Mouse (Mus musculus) forebrain, postnatal 0 days (tissue): ENCODE results near the gene Abca17. TPM values are rescaled to one million over a fixed set of nuclear protein-coding genes. Genes with fewer than 3 reads are reported as not detected.
A peak's percentile ranks its signal among the peaks of the same experiment; 100 is the strongest.

Source experiments
- ATAC-seq: fragments of 200-750 bp; cut with Nextera tagmentation; 2 replicates; pipeline ENCODE4 v1.8.0; 2017; ENCODE audit warnings: mild to moderate bottlenecking, moderate library complexity
- DNase-seq: peaks from one replicate; pipeline ENCODE4 v3.0.0-alpha.2; 2015
- H3K27ac ChIP-seq: fragments of 300-500 bp; sonication (generic); 2 replicates; pipeline ENCODE4 v1.5.1; 2014; ENCODE audit warnings: low read depth, mild to moderate bottlenecking, antibody characterized with exemption, low read length, moderate library complexity, mixed read lengths
- H3K27me3 ChIP-seq: fragments of 300-500 bp; sonication (generic); 2 replicates; pipeline ENCODE4 v1.6.1; 2014; ENCODE audit warnings: mild to moderate bottlenecking, low read length, mixed read lengths; ENCODE audit not compliant: insufficient read depth
- H3K36me3 ChIP-seq: fragments of 300-500 bp; sonication (generic); 2 replicates; pipeline ENCODE4 v1.6.1; 2014; ENCODE audit warnings: mild to moderate bottlenecking, moderate library complexity; ENCODE audit not compliant: insufficient read depth
- H3K4me1 ChIP-seq: fragments of 300-500 bp; sonication (generic); 2 replicates; pipeline ENCODE4 v1.6.1; 2014; ENCODE audit warnings: antibody characterized with exemption; ENCODE audit not compliant: insufficient read depth
- H3K4me2 ChIP-seq: fragments of 300-500 bp; sonication (generic); 2 replicates; pipeline ENCODE4 v1.6.1; 2014; ENCODE audit warnings: low read depth, mild to moderate bottlenecking, moderate library complexity
- H3K4me3 ChIP-seq: fragments of 300-500 bp; sonication (generic); 2 replicates; pipeline ENCODE4 v1.5.1; 2014; ENCODE audit warnings: low read depth, low read length, mixed read lengths
- H3K9ac ChIP-seq: fragments of 300-500 bp; sonication (generic); 2 replicates; pipeline ENCODE4 v1.6.1; 2014; ENCODE audit warnings: mild to moderate bottlenecking
- H3K9me3 ChIP-seq: fragments of 300-500 bp; sonication (generic); 2 replicates; pipeline ENCODE4 v1.6.1; 2016; ENCODE audit warnings: low read length
- CTCF ChIP-seq: sonication (generic); IDR thresholded peaks from 2 replicates; pipeline ENCODE4 v1.5.1; 2016; ENCODE audit warnings: antibody characterized with exemption, control low read depth, low read depth
- WGBS: fragments of 180-500 bp; shearing (Covaris S2); extraction: QIAGEN DNeasy Blood & Tissue Kit; methylation state at CpG from one replicate; pipeline ENCODE4 v1.1.7; 2014; 5-methylcytosine and 5-hydroxymethylcytosine counted together
- polyA plus RNA-seq: library from polyadenylated mRNA; unstranded; fragments of >200 nt; fragmentation: Nextera tagmentation; extraction: Ambion mirVana; gene quantifications from 2 replicates; pipeline ENCODE4 v1.2.1, GENCODE M21; 2015
- total RNA-seq: library from RNA; depleted of rRNA; stranded (reverse); fragments of >200 nt; gene quantifications from 2 replicates; pipeline ENCODE4 v1.2.3, GENCODE M21; 2014; rRNA removed

Gene Abca17
- 0.38 and 0.62 TPM in 2 replicates for total RNA-seq
- 0.70 and 0.86 TPM in 2 replicates for polyA plus RNA-seq

DNA sequence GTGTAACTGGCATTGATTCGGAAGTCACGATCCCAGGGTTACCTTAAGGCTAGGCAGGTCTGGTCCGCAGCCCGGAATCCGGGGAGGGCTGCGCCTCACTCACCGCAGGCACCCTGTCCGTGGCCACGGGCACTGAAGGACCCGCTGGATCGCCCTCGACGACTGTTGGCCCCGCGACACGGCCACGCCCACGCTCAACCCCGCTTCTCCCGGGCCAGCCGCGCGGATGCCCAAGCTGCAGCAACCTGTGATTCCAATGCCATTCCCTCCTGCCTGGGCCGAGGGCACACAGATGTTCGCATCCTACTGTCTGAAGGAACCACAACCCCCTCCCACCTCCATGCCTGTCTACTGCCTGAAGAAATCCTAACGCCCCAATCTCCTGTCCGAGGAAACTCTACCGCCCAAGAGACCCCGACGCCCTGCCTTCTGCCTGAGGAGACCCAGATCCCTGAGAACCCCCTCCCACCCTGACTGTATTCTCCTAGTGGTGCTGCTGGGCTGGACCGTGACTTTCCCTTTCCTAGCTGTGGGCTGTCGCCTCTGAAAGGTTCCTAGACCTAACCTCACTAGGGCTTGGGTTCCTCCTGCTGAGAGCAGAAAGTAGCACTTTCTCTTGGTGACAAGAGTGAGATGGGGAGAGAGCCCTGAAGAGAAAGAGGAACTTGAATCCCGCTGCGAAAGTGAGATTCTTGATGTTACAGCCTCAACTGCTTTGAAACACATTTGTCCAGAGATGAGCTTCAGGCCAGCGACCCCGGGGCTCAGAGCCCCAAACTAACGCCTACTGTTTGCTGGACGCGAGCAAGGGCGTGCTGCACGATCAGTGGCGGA, at the start of gene Abca17:
Abca17 (minus strand) TSS at position 143 of the 834 bp plus-strand sequence.
- no peaks in the 10 kb centered on the region for H3K27me3 ChIP-seq
- H3K9me3 ChIP-seq = no peaks in the 10 kb centered on the region
- peak within 1 kb of the TSS; percentile 84 for H3K9ac ChIP-seq
- ATAC-seq (peak; percentile 5), DNase-seq (no peak)
- no peaks in the 10 kb centered on the region for H3K36me3 ChIP-seq
- H3K4me3 ChIP-seq = peak within 1 kb of the TSS; percentile 92
- H3K4me2 ChIP-seq = peak within 1 kb of the TSS; percentile 85
- H3K4me1 ChIP-seq = peaks cover 11% of the 10 kb centered on the region; the same call in 1 of the 2 replicates
- peak within 1 kb of the TSS; percentile 70; the same call in 1 of the 2 replicates for H3K27ac ChIP-seq
- WGBS = 5% methylated on average over 42 of the region's 42 CpGs
- no peak for TF ChIP-seq CTCF

- no peak for DNase-seq
- 91% methylated on average over 7 of the region's 7 CpGs for WGBS
- H3K27ac ChIP-seq = no peak overlapping the region
- H3K4me2 ChIP-seq = no peak overlapping the region
- H3K4me1 ChIP-seq = no peaks in the 10 kb centered on the region
- TF ChIP-seq CTCF = no peak
- no peaks in the 10 kb centered on the region for H3K9me3 ChIP-seq
- H3K27me3 ChIP-seq = no peaks in the 10 kb centered on the region
- no peak overlapping the region for H3K9ac ChIP-seq
- no peak for ATAC-seq
- H3K36me3 ChIP-seq = peaks cover 72% of the 10 kb centered on the region
- no peak overlapping the region for H3K4me3 ChIP-seq
These were observed 43.6 kb upstream of the Abca17 start for GRCm38 (mm10) chr17:24394456-24394855.

- H3K9me3 ChIP-seq = no peaks in the 10 kb centered on the region
- TF ChIP-seq CTCF = no peak
- DNase-seq (no peak), ATAC-seq (no peak)
- H3K4me2 ChIP-seq = no peak overlapping the region
- no peak overlapping the region for H3K9ac ChIP-seq
- H3K4me1 ChIP-seq = no peaks in the 10 kb centered on the region
- H3K4me3 ChIP-seq = no peak overlapping the region
- no peaks in the 10 kb centered on the region for H3K27me3 ChIP-seq
- WGBS = 40% methylated on average over 4 of the region's 4 CpGs
- H3K36me3 ChIP-seq = peaks cover 72% of the 10 kb centered on the region
- no peak overlapping the region for H3K27ac ChIP-seq
These were observed 42.7 kb upstream of the Abca17 start for GRCm38 (mm10) chr17:24393527-24393926.

DNA sequence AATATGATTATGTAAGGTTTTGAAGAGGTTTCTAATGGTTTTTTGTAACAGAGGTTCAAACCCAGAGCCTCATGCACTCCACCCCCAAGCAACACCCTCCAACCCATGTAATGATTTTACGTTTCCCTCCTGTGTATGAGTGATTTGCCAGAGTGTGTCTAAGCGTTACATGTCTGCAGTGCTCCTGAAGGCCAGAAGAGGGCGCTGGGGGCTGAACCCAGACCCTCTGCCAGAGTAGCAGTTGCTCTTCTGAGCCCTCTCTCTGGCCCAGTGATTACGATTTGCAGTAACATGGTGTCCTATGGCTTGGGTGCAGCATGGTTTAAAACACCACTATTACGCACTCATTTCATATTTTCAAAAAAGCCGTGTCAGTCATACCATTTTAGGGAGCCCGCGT, 40.3 kb upstream of the Abca17 start:
- no peak for ATAC-seq
- Histone ChIP-seq H3K36me3 (peaks cover 72% of the 10 kb centered on the region), H3K27me3 (no peaks in the 10 kb centered on the region), H3K4me2 (no peak overlapping the region), H3K9me3 (no peaks in the 10 kb centered on the region), H3K27ac (no peak overlapping the region), H3K4me1 (no peaks in the 10 kb centered on the region), H3K4me3 (no peak overlapping the region), H3K9ac (no peak overlapping the region)
- TF ChIP-seq CTCF = peak; percentile 56
- WGBS = 70% methylated on average over 8 of the region's 8 CpGs
- DNase-seq = no peak

DNA sequence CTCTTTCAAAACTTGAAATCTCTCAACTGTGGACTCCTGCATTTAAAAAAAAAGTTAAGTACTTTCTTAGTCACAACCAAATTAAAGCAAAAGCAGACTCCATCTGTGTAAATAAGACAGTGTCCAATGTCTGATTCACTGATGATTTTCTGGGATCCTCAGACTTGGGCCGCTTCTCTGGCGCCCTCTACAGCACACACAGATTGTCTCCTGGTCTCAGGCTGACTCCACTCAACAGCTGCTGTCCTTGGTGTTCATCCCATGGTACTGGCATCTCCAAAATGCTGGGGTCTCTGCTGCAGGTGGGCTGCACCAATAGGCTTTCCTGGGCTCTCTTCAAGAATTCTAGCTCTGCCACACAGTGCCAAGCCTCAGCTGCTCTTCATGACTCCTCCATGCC, 39.0 kb upstream of the Abca17 start:
- no peak overlapping the region for H3K4me2 ChIP-seq
- peak; percentile 53 for DNase-seq
- H3K4me1 ChIP-seq = no peaks in the 10 kb centered on the region
- no peaks in the 10 kb centered on the region for H3K9me3 ChIP-seq
- peaks cover 77% of the 10 kb centered on the region for H3K36me3 ChIP-seq
- 5% methylated on average over 2 of the region's 2 CpGs for WGBS
- H3K4me3 ChIP-seq = no peak overlapping the region
- peak; percentile 75 for TF ChIP-seq CTCF
- no peak overlapping the region for H3K9ac ChIP-seq
- peak; percentile 43; the same call in 1 of the 2 replicates for ATAC-seq
- H3K27ac ChIP-seq = no peak overlapping the region
- H3K27me3 ChIP-seq = no peaks in the 10 kb centered on the region

DNA sequence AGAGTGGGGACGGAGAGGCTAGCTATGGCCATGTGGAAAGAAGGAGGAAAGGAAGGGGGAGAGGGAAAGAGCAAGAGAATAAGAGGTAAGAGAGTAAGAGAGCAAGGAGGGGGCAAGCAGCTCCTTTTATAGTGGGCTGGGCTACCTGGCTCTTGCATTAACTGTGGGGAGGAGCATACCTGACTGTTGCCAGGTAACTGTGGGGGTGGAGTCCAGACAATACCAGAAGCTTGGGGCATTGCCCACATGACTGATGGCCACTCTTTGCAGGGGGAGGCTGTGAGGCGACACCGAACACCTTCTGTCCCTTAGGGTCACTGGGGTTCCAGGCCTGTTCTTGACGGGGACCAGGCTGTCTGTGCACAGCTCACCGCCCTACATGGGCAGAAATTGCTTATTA, 37.8 kb upstream of the Abca17 start:
- no peak for DNase-seq
- H3K9me3 ChIP-seq = no peaks in the 10 kb centered on the region
- no peaks in the 10 kb centered on the region for H3K27me3 ChIP-seq
- H3K36me3 ChIP-seq = peaks cover 84% of the 10 kb centered on the region
- H3K4me3 ChIP-seq = no peak overlapping the region
- no peak for ATAC-seq
- no peak overlapping the region for H3K9ac ChIP-seq
- H3K4me2 ChIP-seq = no peak overlapping the region
- H3K27ac ChIP-seq = no peak overlapping the region
- TF ChIP-seq CTCF = no peak
- 89% methylated on average over 5 of the region's 5 CpGs for WGBS
- no peaks in the 10 kb centered on the region for H3K4me1 ChIP-seq

DNA sequence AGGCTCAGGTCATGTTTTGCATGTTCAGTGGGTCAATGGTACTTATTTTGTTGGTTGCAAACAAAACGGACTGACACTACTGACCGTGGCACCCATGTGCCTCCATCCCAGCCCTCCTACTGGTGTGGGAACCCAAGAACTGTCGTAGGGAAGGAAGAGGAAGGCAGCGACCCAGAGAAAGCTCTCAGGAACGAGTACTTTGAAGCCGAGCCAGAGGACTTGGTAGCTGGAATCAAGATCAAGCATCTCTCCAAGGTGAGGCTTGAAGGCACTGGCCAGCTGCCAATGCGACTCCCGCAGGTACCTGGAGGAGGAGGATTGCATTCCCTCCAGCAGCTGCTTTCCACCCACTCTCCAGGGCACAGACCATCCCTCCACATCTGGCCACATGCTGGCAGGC, 32.9 kb upstream of the Abca17 start:
- H3K4me1 ChIP-seq = no peaks in the 10 kb centered on the region

More for the DNA sequence above, 32.9 kb upstream of the Abca17 start:
- no peak overlapping the region for H3K4me3 ChIP-seq
- no peak overlapping the region for H3K9ac ChIP-seq
- H3K4me2 ChIP-seq = no peak overlapping the region
- no peak for ATAC-seq
- no peak for DNase-seq
- 88% methylated on average over 8 of the region's 8 CpGs for WGBS
- no peak for TF ChIP-seq CTCF
- H3K27ac ChIP-seq = no peak overlapping the region
- peaks cover 86% of the 10 kb centered on the region for H3K36me3 ChIP-seq
- H3K9me3 ChIP-seq = no peaks in the 10 kb centered on the region
- no peaks in the 10 kb centered on the region for H3K27me3 ChIP-seq
